Mouse (Mus musculus) kidney, adult 2 months (tissue): ENCODE results near the gene Atp6v0d1.

Experiments
- CTCF ChIP-seq: fragments of 200-500 bp; conservative IDR thresholded peaks from 2 replicates; pipeline ENCODE4 v1.5.1; 2011; ENCODE audit warnings: low read depth, mild to moderate bottlenecking, control low read depth, low read length, moderate library complexity, mixed read lengths; ENCODE audit not compliant: insufficient read depth, insufficient read length
- POLR2A ChIP-seq: fragments of 200-500 bp; IDR thresholded peaks from one replicate; pipeline ENCODE4 v1.6.1; 2011; ENCODE audit warnings: low read depth, low read length, control low read depth

- TF ChIP-seq CTCF (no peak), POLR2A (no peak)
Observed at GRCm38 (mm10) chr8:105495350-105496302, 70.2 kb downstream of the Atp6v0d1 start.
